Mouse (Mus musculus) left cerebral cortex, adult 2 months (tissue): ENCODE data around the gene Cep126. TPM values are rescaled to one million over a fixed set of nuclear protein-coding genes. Genes with fewer than 3 reads are reported as not detected.

ENCODE experiments used
- DNase-seq, 2 experiments: peaks; one replicate each; pipeline ENCODE4 v3.0.0; 2021 to 2022; ENCODE audit warnings: low spot score in 2 of 2, mixed read lengths in 1 of 2; ENCODE audit errors: extremely low spot score in 1 of 2
- H3K27ac ChIP-seq: fragments of 200-600 bp; 2 replicates; pipeline ENCODE4 v1.8.1; 2022
- H3K4me3 ChIP-seq: fragments of 200-600 bp; 2 replicates; pipeline ENCODE4 v1.8.1; 2022
- CTCF ChIP-seq: fragments of 200-600 bp; IDR thresholded peaks from 2 replicates; pipeline ENCODE4 v1.8.1; 2022; ENCODE audit warnings: antibody characterized with exemption, mild to moderate bottlenecking, moderate library complexity
- intact Hi-C: fragments of 180-260 bp; cut with DNase I; formaldehyde crosslinking; loops from one replicate; pipeline ENCODE4 v1.15.1; 2025
- total RNA-seq, 2 experiments: library from RNA; stranded (reverse); gene quantifications; 2 replicates each; pipeline ENCODE4 v1.2.3; 2021

The Cep126 gene
- total RNA-seq, 2 experiments from 2014 or later, result 19.7 to 20.6 TPM

DNA sequence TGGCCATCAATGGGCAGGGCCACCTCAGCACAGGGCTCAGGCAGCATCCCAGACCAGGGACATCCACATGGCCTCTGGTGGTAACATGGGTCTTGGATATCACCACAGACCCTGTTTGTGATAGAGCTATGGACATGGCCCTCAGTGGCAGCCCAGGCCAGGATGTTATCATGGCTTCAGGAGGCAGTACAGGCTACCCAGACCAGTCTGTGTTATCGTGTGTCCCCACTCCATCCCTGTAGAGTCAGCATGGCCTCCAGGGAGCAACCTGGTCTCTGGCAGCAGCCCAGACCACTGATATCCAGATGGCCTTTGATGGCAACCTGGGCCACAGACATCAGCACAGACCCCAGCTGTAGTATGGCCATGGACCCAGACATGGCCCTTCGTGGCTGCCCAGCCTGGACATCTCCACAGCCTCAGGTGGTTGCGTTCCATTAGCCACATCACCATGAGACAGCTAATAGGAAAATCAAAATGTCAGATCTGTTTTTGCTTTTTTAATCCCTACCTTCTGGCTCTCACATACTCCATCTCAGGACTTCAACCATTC is 60.8 kb downstream of the Cep126 start:
- Histone ChIP-seq H3K4me3 (no peak overlapping the region), H3K27ac (no peak overlapping the region)
- intact Hi-C loops, result loop anchor here (10.0 kb wide), 2 partner anchors 358 to 468 kb away; no protein-coding TSS in a partner anchor
- no peak for TF ChIP-seq CTCF
- DNase-seq, result no peak

GRCm38 (mm10) chr9:8059636-8060035 is 74.5 kb downstream of the Cep126 start:
- no peak for TF ChIP-seq CTCF
- intact Hi-C loops, result no loop called here
- H3K27ac ChIP-seq, result no peak overlapping the region
- no peak for DNase-seq
- H3K4me3 ChIP-seq, result no peak overlapping the region

- no peak overlapping the region for H3K27ac ChIP-seq
- no peak for DNase-seq
- no peak overlapping the region for H3K4me3 ChIP-seq
- no peak for TF ChIP-seq CTCF
- intact Hi-C loops, result no loop called here
These were observed 79.3 kb downstream of the Cep126 start for GRCm38 (mm10) chr9:8054831-8055230.

DNA sequence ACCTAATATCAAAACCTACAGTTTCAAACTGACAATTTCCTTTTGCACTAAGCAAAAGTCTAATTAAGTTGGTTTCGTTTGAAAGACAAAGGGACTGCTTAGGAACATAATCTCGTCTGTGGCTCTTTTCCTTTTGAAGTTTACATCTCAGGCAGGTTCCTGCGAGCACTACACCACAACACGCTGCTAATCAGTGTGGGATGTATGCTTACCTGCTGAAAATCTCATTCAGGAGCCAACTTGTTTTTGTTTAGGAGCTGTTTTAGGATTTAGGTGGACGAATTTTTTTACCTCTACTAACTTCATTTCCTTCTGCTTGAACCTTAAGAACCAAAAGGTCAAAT is 91.1 kb downstream of the Cep126 start:
- intact Hi-C loops, result loop anchor here (5.0 kb wide), 1 partner anchor 206 kb away; the partner anchor contains the start of gene Birc2
- Histone ChIP-seq H3K27ac (peak overlapping the region; percentile 90), H3K4me3 (peak overlapping the region; percentile 79)
- no peak for TF ChIP-seq CTCF
- DNase-seq, result no peak

GRCm38 (mm10) chr9:8042338-8043043 is 91.6 kb downstream of the Cep126 start, which contains the start of gene Cfap300:
Gene Cfap300, minus strand, starts transcription at chr9:8042823.
- DNase-seq, result peak; percentile 97 to 98
- intact Hi-C loops, result loop anchor here (1.0 to 5.0 kb wide), 2 partner anchors 92 to 205 kb away; partner anchors contain the start of genes Birc2 and Cep126
- H3K27ac ChIP-seq, result peak within 1 kb of the TSS; percentile 90
- TF ChIP-seq CTCF, result no peak
- H3K4me3 ChIP-seq, result peak within 1 kb of the TSS; percentile 79

DNA sequence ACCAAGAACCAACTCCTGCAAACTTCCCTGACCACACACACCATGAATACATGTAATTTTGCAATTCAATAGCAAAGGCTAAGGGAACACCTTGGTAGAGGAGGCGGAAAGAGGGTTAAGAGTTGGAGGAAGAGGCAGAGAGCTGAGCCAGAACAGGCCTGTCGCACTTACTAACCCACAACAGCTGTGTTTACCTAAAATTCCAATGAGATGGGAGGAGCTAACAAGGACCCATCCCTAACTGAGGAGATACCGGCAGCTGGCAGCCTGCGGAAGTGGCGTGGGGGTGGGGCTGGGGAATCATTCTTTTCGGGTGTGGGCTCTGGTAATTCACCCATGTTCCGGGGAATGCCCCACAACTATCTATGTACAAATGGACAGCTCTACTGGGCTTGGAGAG is 98.5 kb downstream of the Cep126 start:
- no peak for DNase-seq
- TF ChIP-seq CTCF, result no peak
- H3K4me3 ChIP-seq, result no peak overlapping the region
- H3K27ac ChIP-seq, result no peak overlapping the region
- intact Hi-C loops, result no loop called here

GRCm38 (mm10) chr9:8035091-8035490 is 99.0 kb downstream of the Cep126 start:
- no peak for TF ChIP-seq CTCF
- intact Hi-C loops, result no loop called here
- no peak overlapping the region for H3K4me3 ChIP-seq

GRCm38 (mm10) chr9:8034143-8034542 is 100.0 kb downstream of the Cep126 start:
- DNase-seq, result no peak
- H3K27ac ChIP-seq, result no peak overlapping the region
- TF ChIP-seq CTCF, result no peak
- no peak overlapping the region for H3K4me3 ChIP-seq
- intact Hi-C loops, result no loop called here

More at GRCm38 (mm10) chr9:8035091-8035490, 99.0 kb downstream of the Cep126 start:
- no peak overlapping the region for H3K27ac ChIP-seq
- DNase-seq, result no peak

DNA sequence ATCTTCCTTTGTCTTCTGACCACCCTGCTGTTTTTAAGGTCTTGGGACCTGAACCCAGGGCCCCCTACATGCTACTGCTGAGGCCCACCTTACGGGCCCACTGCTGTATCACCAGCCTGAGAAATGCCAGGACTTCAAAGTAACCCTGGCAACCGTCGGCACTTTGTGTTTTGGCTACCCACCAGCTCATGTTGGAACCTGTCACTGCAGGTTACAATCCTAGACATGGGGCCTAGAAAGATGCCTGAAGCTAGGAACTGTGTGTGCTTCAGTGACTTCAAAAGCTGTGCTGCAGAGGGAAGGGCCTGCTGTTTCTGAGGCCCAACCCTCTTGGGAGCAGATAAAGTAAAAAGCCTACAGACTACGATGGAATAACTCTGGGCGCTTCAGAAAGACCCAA is 101.2 kb downstream of the Cep126 start:
- Histone ChIP-seq H3K27ac (no peak overlapping the region), H3K4me3 (no peak overlapping the region)
- intact Hi-C loops, result no loop called here
- no peak for DNase-seq
- TF ChIP-seq CTCF, result no peak

Other genes starting within 250 kb of the Cep126 start
- gene Yap1, start 129.7 kb downstream of the Cep126 start, total RNA-seq, result 10 to 100 TPM; 16.1 to 17.5 TPM
- 1 to 10 TPM; 8.8 to 9.3 TPM for gene Cfap300, start 91.5 kb downstream of the Cep126 start, total RNA-seq